Mouse (Mus musculus): ENCODE results near the gene Glp1r.

DNA sequence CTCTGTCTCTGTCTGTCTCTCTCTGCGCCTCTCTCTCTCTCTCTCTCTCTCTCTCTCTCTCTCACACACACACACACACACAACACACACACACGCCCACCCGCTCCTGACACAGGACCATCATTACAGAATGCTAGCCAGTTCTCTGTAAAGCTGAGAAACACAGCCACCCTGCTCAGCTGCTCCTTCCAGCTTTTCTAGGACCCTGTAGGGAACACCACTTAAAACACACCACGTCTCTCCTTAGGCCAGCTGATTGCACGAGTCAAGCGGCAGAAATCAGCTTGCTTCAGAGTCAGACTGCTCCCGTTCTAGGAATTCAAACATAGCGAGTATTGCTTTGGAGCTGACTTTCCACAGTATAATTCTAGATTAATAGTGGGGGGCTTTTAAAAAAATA, 35.3 kb upstream of the Glp1r start:
- no peak for TF ChIP-seq CTCF (IDR thresholded peaks at IDR 0.05; ENCODE audit: control insufficient read depth, insufficient read depth, insufficient replicate concordance, low read depth, low read length)
- no peak for TF ChIP-seq POLR2A (IDR thresholded peaks at IDR 0.05; ENCODE audit: control insufficient read depth, low read depth, low read length)

All from testis, adult 2 months (tissue).